In genomic region chr11:120618619-120619535, GRCm38 (mm10) we compare ENCODE assay signal across 10 mouse cellular contexts. TPM values are rescaled to one million over a fixed set of nuclear protein-coding genes. Genes with fewer than 3 reads are reported as not detected.
DNase-seq lines count a peak whose midpoint lies in the region; ATAC-seq and TF ChIP-seq lines count a peak whose summit lies in the region.
"Had no signal": no experiment of that assay in that cellular context is flagged by ENCODE, and none has a peak within 500 bp of the region (broad histone marks: within the 10 kb centered on the region; RNA-seq: fewer than 3 reads in every experiment).

No protein-coding gene starts in this region.

- H3K9me3 ChIP-seq in hindbrain, embryonic 10.5 days, result no peaks in the 10 kb centered on the region
- H3K9me3 ChIP-seq in hindbrain, embryonic 16.5 days (ENCODE audit: control insufficient read depth, low read length), result no peaks in the 10 kb centered on the region
- no peaks in the 10 kb centered on the region for H3K9me3 ChIP-seq in forebrain, embryonic 15.5 days
- H3K9me3 ChIP-seq in liver, embryonic 15.5 days (replicated peaks), result no peaks in the 10 kb centered on the region

- peaks cover 42% of the 10 kb centered on the region for H3K4me1 ChIP-seq in hindbrain, embryonic 10.5 days (replicated peaks)
- peaks cover 26% of the 10 kb centered on the region for H3K4me1 ChIP-seq in hindbrain, embryonic 16.5 days (ENCODE audit: control insufficient read depth, insufficient read depth, low read depth, low read length)
- H3K4me1 ChIP-seq in bone marrow, adult 2 months (ENCODE audit: control insufficient read depth, insufficient read depth, low read length), result peaks cover 2% of the 10 kb centered on the region; the same call in 1 of the 2 replicates
- H3K4me1 ChIP-seq in forebrain, embryonic 15.5 days, result peaks cover 24% of the 10 kb centered on the region
- peaks cover 56% of the 10 kb centered on the region for H3K4me1 ChIP-seq in liver, embryonic 15.5 days (replicated peaks)

- TF ChIP-seq CTCF in bone marrow, adult 2 months (IDR thresholded peaks at IDR 0.05; ENCODE audit: control insufficient read depth, insufficient read depth, low read length), result no peak
- TF ChIP-seq CTCF in layer of hippocampus, adult 2 months (conservative IDR thresholded peaks at IDR 0.05), result no peak

- no peak for DNase-seq in hindbrain, embryonic 10.5 days (ENCODE audit: low spot score)
- DNase-seq in left cerebral cortex, adult 8-10 months (ENCODE audit: low spot score in 2 of 2), result no peak
- no peak for DNase-seq in layer of hippocampus, adult 2 months (ENCODE audit: low spot score in 2 of 2)
- DNase-seq: adrenal gland, postnatal 25 days; lung, postnatal 4 days had no signal

- TF ChIP-seq POLR2A in bone marrow, adult 2 months (IDR thresholded peaks at IDR 0.05; ENCODE audit: borderline replicate concordance, control insufficient read depth, low read depth, low read length), result no peak

- WGBS in hindbrain, embryonic 10.5 days, result 94% methylated on average over 25 of the region's 25 CpGs
- 91% methylated on average over 25 of the region's 25 CpGs for WGBS in hindbrain, embryonic 16.5 days
- WGBS in bone marrow, adult 2 months, result 93% methylated on average over 25 of the region's 25 CpGs
- WGBS in forebrain, embryonic 15.5 days, result 95% methylated on average over 25 of the region's 25 CpGs
- WGBS in liver, embryonic 15.5 days (ENCODE audit: insufficient replicate concordance), result 90% methylated on average over 25 of the region's 25 CpGs

- H3K4me3 ChIP-seq in hindbrain, embryonic 10.5 days, result peak overlapping the region; percentile 23; the same call in 1 of the 2 replicates
- H3K4me3 ChIP-seq in hindbrain, embryonic 16.5 days (ENCODE audit: low read length), result no peak overlapping the region
- no peak overlapping the region for H3K4me3 ChIP-seq in bone marrow, adult 2 months (replicated peaks; ENCODE audit: control insufficient read depth, low read depth, low read length)
- H3K4me3 ChIP-seq in forebrain, embryonic 15.5 days, result peak overlapping the region; percentile 85; the same call in 1 of the 2 replicates
- no peak overlapping the region for H3K4me3 ChIP-seq in liver, embryonic 15.5 days (replicated peaks)
- H3K4me3 ChIP-seq in layer of hippocampus, adult 2 months, result no peak overlapping the region

- no peak for ATAC-seq in hindbrain, embryonic 16.5 days
- no peak for ATAC-seq in forebrain, embryonic 15.5 days (replicated peaks)
- no peak for ATAC-seq in liver, embryonic 15.5 days (ENCODE audit: insufficient read depth)

- H3K27me3 ChIP-seq in hindbrain, embryonic 10.5 days (ENCODE audit: insufficient read depth, poor library complexity, severe bottlenecking), result no peaks in the 10 kb centered on the region
- H3K27me3 ChIP-seq in hindbrain, embryonic 16.5 days (replicated peaks; ENCODE audit: control insufficient read depth, insufficient read depth, low read length), result no peaks in the 10 kb centered on the region
- no peaks in the 10 kb centered on the region for H3K27me3 ChIP-seq in forebrain, embryonic 15.5 days
- H3K27me3 ChIP-seq in liver, embryonic 15.5 days, result no peaks in the 10 kb centered on the region

- no peak overlapping the region for H3K4me2 ChIP-seq in hindbrain, embryonic 16.5 days (ENCODE audit: low read length)
- H3K4me2 ChIP-seq in forebrain, embryonic 15.5 days (replicated peaks), result no peak overlapping the region
- H3K4me2 ChIP-seq in liver, embryonic 15.5 days, result peak overlapping the region; percentile 90

- peaks cover 77% of the 10 kb centered on the region for H3K36me3 ChIP-seq in hindbrain, embryonic 10.5 days
- peaks cover 33% of the 10 kb centered on the region for H3K36me3 ChIP-seq in hindbrain, embryonic 16.5 days (ENCODE audit: control insufficient read depth, insufficient read depth, low read length)
- H3K36me3 ChIP-seq in forebrain, embryonic 15.5 days, result peaks cover 53% of the 10 kb centered on the region
- H3K36me3 ChIP-seq in liver, embryonic 15.5 days (replicated peaks), result peaks cover 79% of the 10 kb centered on the region

- H3K27ac ChIP-seq in hindbrain, embryonic 10.5 days, result peak overlapping the region; percentile 89
- no peak overlapping the region; the same call in 1 of the 2 replicates for H3K27ac ChIP-seq in hindbrain, embryonic 16.5 days (ENCODE audit: low read depth, low read length)
- peak overlapping the region; percentile 12; the same call in 1 of the 2 replicates for H3K27ac ChIP-seq in bone marrow, adult 2 months (ENCODE audit: control insufficient read depth, insufficient read depth, low read depth, low read length, poor library complexity)
- no peak overlapping the region for H3K27ac ChIP-seq in forebrain, embryonic 15.5 days (replicated peaks)
- peak overlapping the region; percentile 88 for H3K27ac ChIP-seq in liver, embryonic 15.5 days (replicated peaks)
- H3K27ac ChIP-seq in layer of hippocampus, adult 2 months, result no peak overlapping the region

- H3K9ac ChIP-seq in hindbrain, embryonic 16.5 days (ENCODE audit: low read depth, low read length), result no peak overlapping the region
- no peak overlapping the region for H3K9ac ChIP-seq in forebrain, embryonic 15.5 days (replicated peaks)
- peak overlapping the region; percentile 34; the same call in 1 of the 2 replicates for H3K9ac ChIP-seq in liver, embryonic 15.5 days

RNA-seq across cellular contexts. Expression of gene Pcyt2, which starts 1.1 kb away (rescaled TPM):
- 139 and 160 TPM in 2 replicates for polyA plus RNA-seq in hindbrain, embryonic 10.5 days (2016; fragmentation: Nextera tagmentation; extraction: Ambion mirVana)
- polyA plus RNA-seq in hindbrain, embryonic 16.5 days (2015; fragmentation: Nextera tagmentation; extraction: Ambion mirVana), result 236 and 242 TPM in 2 replicates
- 45.4 and 46.8 TPM in 2 replicates for polyA plus RNA-seq in bone marrow, adult 2 months (2011; ENCODE audit: insufficient read depth, insufficient read length, low replicate concordance, missing spikeins)
- polyA plus RNA-seq in forebrain, embryonic 15.5 days (2015; fragmentation: Nextera tagmentation; extraction: Ambion mirVana), result 167 and 174 TPM in 2 replicates
- polyA plus RNA-seq in liver, embryonic 15.5 days (2015; fragmentation: Nextera tagmentation; extraction: Ambion mirVana), result 138 and 165 TPM in 2 replicates
- total RNA-seq in left cerebral cortex, adult 8-10 months (2022), result 100 to 1,000 TPM; 109 to 140 (median 124) TPM
- 100 to 1,000 TPM; 128 to 142 TPM for total RNA-seq in layer of hippocampus, adult 2 months (2021)

RNA-seq across cellular contexts. Expression of gene Sirt7, which starts 6.2 kb away (rescaled TPM):
- 37.0 and 42.4 TPM in 2 replicates for polyA plus RNA-seq in hindbrain, embryonic 10.5 days (2016; fragmentation: Nextera tagmentation; extraction: Ambion mirVana)
- polyA plus RNA-seq in hindbrain, embryonic 16.5 days (2015; fragmentation: Nextera tagmentation; extraction: Ambion mirVana), result 39.4 and 41.3 TPM in 2 replicates
- polyA plus RNA-seq in bone marrow, adult 2 months (2011; ENCODE audit: insufficient read depth, insufficient read length, low replicate concordance, missing spikeins), result 67.9 and 138 TPM in 2 replicates
- 51.4 and 53.1 TPM in 2 replicates for polyA plus RNA-seq in forebrain, embryonic 15.5 days (2015; fragmentation: Nextera tagmentation; extraction: Ambion mirVana)
- polyA plus RNA-seq in liver, embryonic 15.5 days (2015; fragmentation: Nextera tagmentation; extraction: Ambion mirVana), result 32.3 and 36.9 TPM in 2 replicates
- total RNA-seq in left cerebral cortex, adult 8-10 months (2022), result 10 to 100 TPM; 30.5 to 45.3 (median 34.7) TPM
- total RNA-seq in layer of hippocampus, adult 2 months (2021), result 10 to 100 TPM; 42.9 to 46.4 TPM

RNA-seq across cellular contexts. Expression of gene Npb, which starts 10.6 kb away (rescaled TPM):
- 0.34 and 0.63 TPM in 2 replicates for polyA plus RNA-seq in hindbrain, embryonic 10.5 days (2016; fragmentation: Nextera tagmentation; extraction: Ambion mirVana)
- 0.99 and 1.00 TPM in 2 replicates for polyA plus RNA-seq in hindbrain, embryonic 16.5 days (2015; fragmentation: Nextera tagmentation; extraction: Ambion mirVana)
- 3.8 TPM in 1 of 2 replicates, not detected in the other for polyA plus RNA-seq in bone marrow, adult 2 months (2011; ENCODE audit: insufficient read depth, insufficient read length, low replicate concordance, missing spikeins)
- polyA plus RNA-seq in forebrain, embryonic 15.5 days (2015; fragmentation: Nextera tagmentation; extraction: Ambion mirVana), result 0.51 and 0.65 TPM in 2 replicates
- 14.7 and 15.8 TPM in 2 replicates for polyA plus RNA-seq in liver, embryonic 15.5 days (2015; fragmentation: Nextera tagmentation; extraction: Ambion mirVana)
- 1 to 10 TPM in 2 of 4 experiments, not detected in 2; 1.1 to 1.8 TPM for total RNA-seq in left cerebral cortex, adult 8-10 months (2022)
- total RNA-seq in layer of hippocampus, adult 2 months (2021), result 1 to 10 TPM; 1.3 to 1.7 TPM
- total RNA-seq: left cerebral cortex, postnatal 10 days had no signal

RNA-seq across cellular contexts. Expression of gene Mafg, which starts 14.5 kb away (rescaled TPM):
- polyA plus RNA-seq in hindbrain, embryonic 10.5 days (2016; fragmentation: Nextera tagmentation; extraction: Ambion mirVana), result 23.1 and 26.2 TPM in 2 replicates
- 25.4 and 34.6 TPM in 2 replicates for polyA plus RNA-seq in hindbrain, embryonic 16.5 days (2015; fragmentation: Nextera tagmentation; extraction: Ambion mirVana)
- polyA plus RNA-seq in bone marrow, adult 2 months (2011; ENCODE audit: insufficient read depth, insufficient read length, low replicate concordance, missing spikeins), result 61.7 and 86.9 TPM in 2 replicates
- 42.1 and 44.1 TPM in 2 replicates for polyA plus RNA-seq in forebrain, embryonic 15.5 days (2015; fragmentation: Nextera tagmentation; extraction: Ambion mirVana)
- 37.6 and 42.3 TPM in 2 replicates for polyA plus RNA-seq in liver, embryonic 15.5 days (2015; fragmentation: Nextera tagmentation; extraction: Ambion mirVana)
- total RNA-seq in left cerebral cortex, adult 8-10 months (2022), result 10 to 100 TPM; 66.8 to 77.2 (median 73.1) TPM
- 10 to 100 TPM; 71.6 to 80.3 TPM for total RNA-seq in layer of hippocampus, adult 2 months (2021)

RNA-seq across cellular contexts. Expression of gene Anapc11, which starts 20.7 kb away (rescaled TPM):
- 237 TPM in 2 replicates for polyA plus RNA-seq in hindbrain, embryonic 10.5 days (2016; fragmentation: Nextera tagmentation; extraction: Ambion mirVana)
- polyA plus RNA-seq in hindbrain, embryonic 16.5 days (2015; fragmentation: Nextera tagmentation; extraction: Ambion mirVana), result 194 and 203 TPM in 2 replicates
- polyA plus RNA-seq in bone marrow, adult 2 months (2011; ENCODE audit: insufficient read depth, insufficient read length, low replicate concordance, missing spikeins), result 26.6 and 32.6 TPM in 2 replicates
- 199 and 205 TPM in 2 replicates for polyA plus RNA-seq in forebrain, embryonic 15.5 days (2015; fragmentation: Nextera tagmentation; extraction: Ambion mirVana)
- polyA plus RNA-seq in liver, embryonic 15.5 days (2015; fragmentation: Nextera tagmentation; extraction: Ambion mirVana), result 76.2 and 79.0 TPM in 2 replicates
- total RNA-seq in left cerebral cortex, adult 8-10 months (2022), result 100 to 1,000 TPM in 2 of 4 experiments, 10 to 100 TPM in 2; 98.1 to 101 (median 99.4) TPM
- 10 to 100 TPM; 87.1 to 89.6 TPM for total RNA-seq in layer of hippocampus, adult 2 months (2021)

Comparison
In these comparisons a context has a peak if more than half of its experiments do, and no peak if none do; other contexts are left out.
1. H3K27ac ChIP-seq: peak in hindbrain, embryonic 10.5 days (single experiment), bone marrow, adult 2 months (single experiment) and liver, embryonic 15.5 days (single experiment); none in hindbrain, embryonic 16.5 days (single experiment), forebrain, embryonic 15.5 days (single experiment) and layer of hippocampus, adult 2 months (single experiment).
2. H3K4me3 ChIP-seq: peak in hindbrain, embryonic 10.5 days (single experiment) and forebrain, embryonic 15.5 days (single experiment); none in hindbrain, embryonic 16.5 days (single experiment), bone marrow, adult 2 months (single experiment), liver, embryonic 15.5 days (single experiment) and layer of hippocampus, adult 2 months (single experiment).